In genomic region chr10:71138852-71139197, GRCm38 (mm10) we compare ENCODE assay signal across 20 mouse cellular contexts. TPM values are rescaled to one million over a fixed set of nuclear protein-coding genes. Genes with fewer than 3 reads are reported as not detected.
A peak's percentile ranks its signal among the peaks of the same experiment; 100 is the strongest.
DNase-seq lines count a peak whose midpoint lies in the region; ATAC-seq and TF ChIP-seq lines count a peak whose summit lies in the region.
"Had no signal": no experiment of that assay in that cellular context is flagged by ENCODE, and none has a peak within 500 bp of the region (broad histone marks: within the 10 kb centered on the region; RNA-seq: fewer than 3 reads in every experiment).

No protein-coding gene starts in this region.

- ATAC-seq in embryonic facial prominence, embryonic 11.5 days (replicated peaks; ENCODE audit: insufficient number of reproducible peaks, low FRiP score, low TSS enrichment, low read depth), result 0 out of 2 replicates have a peak, but pooled peaks have one; percentile 23
- ATAC-seq in kidney, embryonic 15.5 days (replicated peaks; ENCODE audit: low FRiP score), result no peak
- ATAC-seq in embryonic facial prominence, embryonic 14.5 days (ENCODE audit: low read depth), result no peak
- ATAC-seq in limb, embryonic 14.5 days (ENCODE audit: low FRiP score, low read depth), result no peak
- ATAC-seq in frontal cortex, adult (ENCODE audit: low TSS enrichment), result no peak
- ATAC-seq: forebrain, embryonic 15.5 days; intestine, embryonic 16.5 days had no signal

- no peak overlapping the region for H3K27ac ChIP-seq in embryonic facial prominence, embryonic 11.5 days (replicated peaks; ENCODE audit: low read depth, low read length)
- H3K27ac ChIP-seq in embryonic facial prominence, embryonic 10.5 days (replicated peaks), result no peak overlapping the region
- 0 out of 2 replicates have a peak overlapping the region, but pooled peaks have one; percentile 2 for H3K27ac ChIP-seq in kidney, adult 2 months (ENCODE audit: insufficient read depth, low read depth, low read length)
- H3K27ac ChIP-seq in kidney, embryonic 15.5 days, result no peak overlapping the region
- H3K27ac ChIP-seq in embryonic facial prominence, embryonic 14.5 days (replicated peaks; ENCODE audit: low read depth, low read length), result peak overlapping the region; percentile 53
- H3K27ac ChIP-seq in limb, embryonic 14.5 days (replicated peaks; ENCODE audit: low read depth, low read length), result 0 out of 2 replicates have a peak overlapping the region, but pooled peaks have one; percentile 70
- H3K27ac ChIP-seq: forebrain, embryonic 15.5 days; heart, embryonic 10.5 days; hindbrain, embryonic 15.5 days had no signal

- H3K4me3 ChIP-seq in embryonic facial prominence, embryonic 11.5 days (ENCODE audit: low read depth, low read length), result no peak overlapping the region
- no peak overlapping the region for H3K4me3 ChIP-seq in embryonic facial prominence, embryonic 10.5 days
- no peak overlapping the region for H3K4me3 ChIP-seq in kidney, adult 2 months (ENCODE audit: insufficient read depth, low read depth, low read length)
- no peak overlapping the region for H3K4me3 ChIP-seq in kidney, embryonic 15.5 days (replicated peaks)
- no peak overlapping the region for H3K4me3 ChIP-seq in embryonic facial prominence, embryonic 14.5 days (ENCODE audit: low read depth, low read length)
- H3K4me3 ChIP-seq in limb, embryonic 14.5 days (replicated peaks; ENCODE audit: low read length), result no peak overlapping the region
- H3K4me3 ChIP-seq: forebrain, embryonic 15.5 days; heart, embryonic 10.5 days; hindbrain, embryonic 15.5 days had no signal

- WGBS in embryonic facial prominence, embryonic 11.5 days, result 73% methylated on average over 2 of the region's 2 CpGs
- WGBS in embryonic facial prominence, embryonic 10.5 days, result 93% methylated on average over 2 of the region's 2 CpGs
- WGBS in kidney, adult 2 months, result 74% methylated on average over 2 of the region's 2 CpGs
- 87% methylated on average over 2 of the region's 2 CpGs for WGBS in kidney, embryonic 15.5 days
- WGBS in embryonic facial prominence, embryonic 14.5 days, result 56% methylated on average over 2 of the region's 2 CpGs
- WGBS in limb, embryonic 14.5 days, result 64% methylated on average over 2 of the region's 2 CpGs

- no peak overlapping the region for H3K4me2 ChIP-seq in embryonic facial prominence, embryonic 11.5 days (ENCODE audit: low read depth, low read length)
- no peak overlapping the region for H3K4me2 ChIP-seq in kidney, embryonic 15.5 days
- H3K4me2 ChIP-seq in embryonic facial prominence, embryonic 14.5 days (ENCODE audit: low read depth, low read length), result no peak overlapping the region
- no peak overlapping the region for H3K4me2 ChIP-seq in limb, embryonic 14.5 days (replicated peaks; ENCODE audit: low read depth, low read length, severe bottlenecking)
- H3K4me2 ChIP-seq: forebrain, embryonic 15.5 days; hindbrain, embryonic 15.5 days had no signal

- no peak for TF ChIP-seq CTCF in kidney, adult 2 months (conservative IDR thresholded peaks at IDR 0.05; ENCODE audit: insufficient read depth, insufficient read length, low read depth, low read length)

- no peak for TF ChIP-seq POLR2A in kidney, adult 2 months (IDR thresholded peaks at IDR 0.05; ENCODE audit: low read depth, low read length)
- TF ChIP-seq POLR2A in limb, embryonic 14.5 days (IDR thresholded peaks at IDR 0.05; ENCODE audit: borderline replicate concordance, extremely low read depth, insufficient read depth, insufficient read length), result no peak

- peaks cover 4% of the 10 kb centered on the region for H3K4me1 ChIP-seq in embryonic facial prominence, embryonic 11.5 days (ENCODE audit: control insufficient read depth, insufficient read depth, low read length)
- peaks cover 29% of the 10 kb centered on the region for H3K4me1 ChIP-seq in embryonic facial prominence, embryonic 10.5 days
- H3K4me1 ChIP-seq in kidney, adult 2 months (ENCODE audit: control insufficient read depth, insufficient read depth, low read length), result peaks cover 26% of the 10 kb centered on the region
- H3K4me1 ChIP-seq in kidney, embryonic 15.5 days, result peaks cover 23% of the 10 kb centered on the region
- peaks cover 35% of the 10 kb centered on the region for H3K4me1 ChIP-seq in embryonic facial prominence, embryonic 14.5 days (ENCODE audit: control insufficient read depth, insufficient read depth, low read length)
- peaks cover 28% of the 10 kb centered on the region for H3K4me1 ChIP-seq in limb, embryonic 14.5 days (ENCODE audit: control insufficient read depth, insufficient read depth, low read length)
- H3K4me1 ChIP-seq: forebrain, embryonic 15.5 days had no signal

- no peak for DNase-seq in embryonic facial prominence, embryonic 11.5 days (ENCODE audit: low spot score)
- no peak for DNase-seq in embryonic facial prominence, embryonic 10.5 days (ENCODE audit: low spot score)
- no peak for DNase-seq in kidney, adult 2 months
- DNase-seq in embryonic facial prominence, embryonic 14.5 days (ENCODE audit: low spot score), result no peak
- no peak for DNase-seq in limb, embryonic 14.5 days (ENCODE audit: low spot score)
- DNase-seq in spleen, adult 18-20 months, result no peak
- DNase-seq: adrenal gland, postnatal 10 days; B cell, adult 2 months; cerebellum, adult 11-12 months; cerebellum, adult 9-10 months; cerebellum, postnatal 25 days; gastrocnemius, postnatal 36 days; heart, adult 18-20 months; heart, postnatal 10 days had no signal

- H3K27me3 ChIP-seq in embryonic facial prominence, embryonic 11.5 days (ENCODE audit: control insufficient read depth, insufficient read depth, low read length), result no peaks in the 10 kb centered on the region
- H3K27me3 ChIP-seq in embryonic facial prominence, embryonic 10.5 days (replicated peaks; ENCODE audit: low read depth, poor library complexity, severe bottlenecking), result no peaks in the 10 kb centered on the region
- H3K27me3 ChIP-seq in kidney, adult 2 months (replicated peaks; ENCODE audit: control insufficient read depth, insufficient read depth, low read length), result no peaks in the 10 kb centered on the region
- H3K27me3 ChIP-seq in kidney, embryonic 15.5 days, result no peaks in the 10 kb centered on the region
- no peaks in the 10 kb centered on the region for H3K27me3 ChIP-seq in embryonic facial prominence, embryonic 14.5 days (replicated peaks; ENCODE audit: control insufficient read depth, insufficient read depth, low read length)
- no peaks in the 10 kb centered on the region for H3K27me3 ChIP-seq in limb, embryonic 14.5 days (ENCODE audit: control insufficient read depth, insufficient read depth, low read length)
- H3K27me3 ChIP-seq: forebrain, embryonic 15.5 days; hindbrain, embryonic 15.5 days had no signal

- H3K36me3 ChIP-seq in embryonic facial prominence, embryonic 11.5 days (replicated peaks; ENCODE audit: control insufficient read depth, insufficient read depth, low read depth, low read length), result no peaks in the 10 kb centered on the region
- H3K36me3 ChIP-seq in embryonic facial prominence, embryonic 10.5 days (replicated peaks), result no peaks in the 10 kb centered on the region
- no peaks in the 10 kb centered on the region; the same call in 1 of the 2 replicates for H3K36me3 ChIP-seq in kidney, adult 2 months (ENCODE audit: control insufficient read depth, insufficient read depth, low read length)
- H3K36me3 ChIP-seq in kidney, embryonic 15.5 days, result no peaks in the 10 kb centered on the region
- H3K36me3 ChIP-seq in embryonic facial prominence, embryonic 14.5 days (ENCODE audit: control insufficient read depth, insufficient read depth, low read length), result no peaks in the 10 kb centered on the region
- H3K36me3 ChIP-seq in limb, embryonic 14.5 days (ENCODE audit: control insufficient read depth, insufficient read depth, low read length), result no peaks in the 10 kb centered on the region
- H3K36me3 ChIP-seq: heart, embryonic 10.5 days; hindbrain, embryonic 15.5 days had no signal

- H3K9ac ChIP-seq in embryonic facial prominence, embryonic 11.5 days (replicated peaks; ENCODE audit: low read length), result no peak overlapping the region
- no peak overlapping the region for H3K9ac ChIP-seq in kidney, embryonic 15.5 days
- H3K9ac ChIP-seq in embryonic facial prominence, embryonic 14.5 days (ENCODE audit: low read depth, low read length), result no peak overlapping the region
- no peak overlapping the region for H3K9ac ChIP-seq in limb, embryonic 14.5 days (ENCODE audit: low read depth, low read length, severe bottlenecking)
- H3K9ac ChIP-seq: forebrain, embryonic 15.5 days; hindbrain, embryonic 15.5 days had no signal

- no peaks in the 10 kb centered on the region for H3K9me3 ChIP-seq in embryonic facial prominence, embryonic 11.5 days (replicated peaks; ENCODE audit: control insufficient read depth, low read length)
- H3K9me3 ChIP-seq in embryonic facial prominence, embryonic 10.5 days, result 0 out of 2 replicates have a peak, but pooled peaks cover 3% of the 10 kb centered on the region
- H3K9me3 ChIP-seq in kidney, embryonic 15.5 days (replicated peaks), result no peaks in the 10 kb centered on the region; the same call in 1 of the 2 replicates
- H3K9me3 ChIP-seq in embryonic facial prominence, embryonic 14.5 days (ENCODE audit: control insufficient read depth, low read length), result peaks cover 13% of the 10 kb centered on the region; the same call in 1 of the 2 replicates
- peaks cover 6% of the 10 kb centered on the region; the same call in 1 of the 2 replicates for H3K9me3 ChIP-seq in limb, embryonic 14.5 days (ENCODE audit: control insufficient read depth, low read length)
- H3K9me3 ChIP-seq: heart, embryonic 10.5 days; hindbrain, embryonic 15.5 days had no signal

RNA-seq across cellular contexts. Expression of gene Bicc1, which starts 20.7 kb away (rescaled TPM):
- 9.0 and 10.4 TPM in 2 replicates for polyA plus RNA-seq in embryonic facial prominence, embryonic 11.5 days (2014; fragmentation: Nextera tagmentation; extraction: Ambion mirVana)
- 4.2 and 5.2 TPM in 2 replicates for polyA plus RNA-seq in embryonic facial prominence, embryonic 10.5 days (2016; fragmentation: Nextera tagmentation; extraction: Ambion mirVana)
- 69.0 and 78.8 TPM in 2 replicates for polyA plus RNA-seq in kidney, adult 2 months (2012; rRNA removed)
- polyA plus RNA-seq in kidney, embryonic 15.5 days (2015; fragmentation: Nextera tagmentation; extraction: Ambion mirVana), result 39.4 and 40.3 TPM in 2 replicates
- polyA plus RNA-seq in embryonic facial prominence, embryonic 14.5 days (2014; fragmentation: Nextera tagmentation; extraction: Ambion mirVana), result 44.8 and 54.3 TPM in 2 replicates
- 38.8 and 42.2 TPM in 2 replicates for polyA plus RNA-seq in limb, embryonic 14.5 days (2012; rRNA removed)
- polyA plus RNA-seq in limb, embryonic 14.5 days (2014; fragmentation: Nextera tagmentation; extraction: Ambion mirVana), result 48.2 and 50.5 TPM in 2 replicates

Comparison
In these comparisons a context has a peak if more than half of its experiments do, and no peak if none do; other contexts are left out.
1. H3K27ac ChIP-seq: peak in kidney, adult 2 months (single experiment), embryonic facial prominence, embryonic 14.5 days (single experiment) and limb, embryonic 14.5 days (single experiment); none in embryonic facial prominence, embryonic 11.5 days (single experiment), embryonic facial prominence, embryonic 10.5 days (single experiment) and kidney, embryonic 15.5 days (single experiment).